Mouse (Mus musculus): Measurements from ENCODE around the gene Klhl41.

- no peak for TF ChIP-seq CTCF (IDR thresholded peaks at IDR 0.05; ENCODE audit: extremely low read depth, insufficient read depth, insufficient read length, insufficient replicate concordance)
- no peak for TF ChIP-seq POLR2A (IDR thresholded peaks at IDR 0.05; ENCODE audit: low read depth, low read length)
Measured at GRCm38 (mm10) chr2:69659326-69659725, 10.6 kb upstream of the Klhl41 start.
